Mouse (Mus musculus): ENCODE measurements at regions not wholly inside any gene's neighbourhood (a gene's known extent, or its start where the extent isn't known, plus 50 kb on each side); places are given as distances from the start of the nearest gene placed in this dataset.

DNA sequence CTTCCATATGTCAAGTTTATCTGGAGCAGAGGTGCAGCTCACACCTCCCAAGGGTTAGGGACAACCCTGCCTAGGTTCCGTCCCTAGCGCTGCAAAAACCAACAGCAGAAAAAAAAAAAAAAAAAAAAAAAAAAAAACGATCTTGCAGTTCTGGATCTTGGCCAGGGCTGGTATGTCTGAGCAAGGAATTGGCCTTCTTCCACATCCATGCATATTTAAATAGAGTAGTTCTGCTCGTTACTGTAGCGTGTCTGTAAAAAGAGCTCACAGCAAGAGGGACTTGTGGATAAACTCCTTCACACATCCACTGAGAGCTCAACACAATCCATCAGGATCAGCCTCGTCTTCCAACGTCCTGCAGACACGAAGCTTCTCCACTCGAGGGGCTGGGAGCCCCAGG is 639.4 kb upstream of the Adam5 start:
- no peak for DNase-seq (ENCODE audit: low read depth, low spot score)

DNA sequence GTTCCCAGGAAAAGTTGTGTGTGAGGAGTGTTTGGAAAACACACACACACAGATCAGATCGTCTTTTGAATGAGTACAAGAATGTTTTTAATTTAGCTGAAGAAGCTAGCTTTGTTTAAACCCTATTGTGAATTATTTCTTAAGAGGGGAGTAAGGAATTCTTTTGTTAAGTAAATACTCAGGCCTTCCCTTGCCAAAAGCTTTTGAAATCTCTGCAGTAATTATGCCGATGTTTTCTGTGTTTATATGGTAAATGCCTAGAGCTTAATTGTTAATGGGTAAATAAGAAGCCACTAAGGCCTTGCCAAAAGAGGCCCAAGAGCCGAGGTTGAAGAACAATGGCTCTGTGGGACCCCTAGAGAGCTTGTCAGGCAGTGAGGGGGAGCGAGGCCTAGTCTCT is 638.3 kb upstream of the Adam5 start:
- peak; percentile 66 for DNase-seq (ENCODE audit: low read depth, low spot score)

DNA sequence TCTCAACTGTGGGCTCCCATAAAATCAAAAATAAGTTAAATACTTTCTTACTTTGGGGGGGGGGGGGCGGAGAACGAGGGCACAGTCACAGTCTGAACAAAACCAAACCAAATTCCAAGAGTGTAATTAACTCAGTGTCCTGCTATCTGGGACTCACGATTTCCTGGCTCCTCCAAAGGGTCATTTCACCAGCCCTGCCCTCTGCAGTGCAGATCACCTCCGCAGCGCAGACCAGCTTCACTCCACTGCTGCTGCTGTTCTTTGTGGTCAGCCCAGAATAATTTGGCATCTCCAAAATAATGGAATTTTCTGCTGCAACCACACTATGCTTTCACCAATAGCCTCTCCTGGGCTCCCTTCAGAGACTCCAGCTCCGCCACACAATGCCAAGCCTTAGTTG is 631.5 kb upstream of the Adam5 start:
- DNase-seq (ENCODE audit: low read depth, low spot score) = no peak

DNA sequence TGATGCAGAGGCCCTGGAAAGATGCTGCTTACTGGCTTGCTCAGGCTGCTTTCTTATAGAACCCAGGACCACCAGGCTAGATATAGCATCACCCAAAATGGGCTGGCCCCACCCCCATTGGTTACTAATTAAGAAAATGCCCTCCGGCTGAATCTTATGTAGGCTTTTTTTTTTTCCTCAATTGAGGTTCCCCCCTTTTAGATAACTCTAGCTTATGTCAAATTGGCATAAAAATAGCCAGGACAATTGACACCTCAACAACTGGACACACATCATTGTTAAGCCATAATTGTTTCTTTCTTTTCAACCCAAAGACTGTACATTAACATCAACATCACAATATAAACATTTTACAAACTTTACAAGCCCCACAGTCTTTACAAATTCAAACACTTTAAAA is 630.8 kb upstream of the Adam5 start:
- peak; percentile 71 for DNase-seq (ENCODE audit: low read depth, low spot score)

DNA sequence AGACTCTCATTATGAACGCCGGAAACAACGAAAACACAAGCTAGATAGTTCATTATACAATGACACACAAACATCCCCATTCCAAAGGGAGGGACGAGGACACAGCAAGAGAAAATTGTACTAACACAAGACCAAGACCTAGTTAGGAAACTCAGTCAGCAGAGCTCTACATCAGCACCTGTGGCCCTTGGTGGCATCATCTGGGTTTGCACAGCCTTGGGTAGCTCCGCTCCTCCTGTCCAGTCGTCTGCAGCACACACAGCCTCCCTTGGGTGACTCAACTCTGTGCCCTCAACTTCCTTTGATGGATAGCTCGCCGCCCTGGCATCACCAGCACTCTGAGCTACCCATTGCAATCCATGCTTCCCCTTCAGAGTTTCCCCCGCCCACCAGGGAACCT is 629.7 kb upstream of the Adam5 start:
- no peak for DNase-seq (ENCODE audit: low read depth, low spot score)

DNA sequence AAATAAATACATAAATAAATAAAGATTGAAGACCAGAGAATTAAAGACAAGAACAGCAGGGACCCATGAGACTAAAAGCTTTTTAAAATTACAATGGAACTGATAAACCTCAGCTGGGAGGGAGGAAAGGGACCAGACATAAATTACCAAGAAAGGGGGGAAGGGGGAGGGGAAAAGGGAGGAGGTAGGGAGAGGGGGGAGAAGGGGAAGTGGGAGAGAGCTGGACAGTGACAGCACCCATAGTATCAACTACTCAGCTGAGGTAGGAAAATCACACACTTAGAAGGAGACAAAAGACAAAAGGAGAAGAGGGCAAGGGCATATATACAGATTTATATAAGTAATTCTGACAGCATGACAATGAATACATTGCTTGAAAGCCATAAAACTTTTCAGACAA is 626.4 kb upstream of the Adam5 start:
- no peak for DNase-seq (ENCODE audit: low read depth, low spot score)

DNA sequence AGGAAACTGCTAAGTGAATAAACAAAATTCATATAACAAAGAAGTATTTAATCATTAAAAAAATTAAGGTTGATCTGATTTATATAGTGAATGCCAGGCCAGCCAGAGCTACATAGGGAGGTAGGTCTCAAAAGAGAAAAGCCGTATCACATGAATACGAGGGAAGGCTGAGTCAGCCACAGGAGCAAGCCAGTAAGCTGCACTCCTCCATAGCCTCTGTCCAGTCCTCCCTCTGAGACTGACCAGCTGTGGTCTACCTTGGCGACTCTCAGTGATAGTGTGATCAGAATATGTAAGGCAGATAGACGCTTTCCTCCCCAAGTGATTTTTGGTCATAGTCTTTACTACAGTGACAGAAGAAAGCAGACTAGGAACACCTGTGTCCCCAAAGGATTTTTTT is 625.4 kb upstream of the Adam5 start:
- DNase-seq (ENCODE audit: low read depth, low spot score) = no peak

DNA sequence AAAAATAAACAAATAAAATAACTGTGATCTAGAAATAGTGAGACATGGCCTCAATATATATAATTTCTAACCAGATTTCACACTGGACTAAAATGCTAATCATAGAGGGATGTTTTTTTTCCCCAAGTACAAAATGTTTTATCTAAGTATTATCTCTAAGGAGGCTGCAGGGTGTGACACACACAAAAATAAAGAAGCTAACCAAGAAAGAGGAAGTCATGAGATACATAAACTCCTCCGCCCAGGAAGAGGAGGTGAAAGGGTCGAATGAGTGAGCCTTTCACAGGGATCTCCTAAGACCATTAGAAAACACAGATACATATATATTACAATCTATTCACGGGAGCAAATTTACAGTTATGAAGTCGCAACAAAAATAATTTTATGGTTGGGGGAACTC is 623.7 kb upstream of the Adam5 start:
- no peak for DNase-seq (ENCODE audit: low read depth, low spot score)

DNA sequence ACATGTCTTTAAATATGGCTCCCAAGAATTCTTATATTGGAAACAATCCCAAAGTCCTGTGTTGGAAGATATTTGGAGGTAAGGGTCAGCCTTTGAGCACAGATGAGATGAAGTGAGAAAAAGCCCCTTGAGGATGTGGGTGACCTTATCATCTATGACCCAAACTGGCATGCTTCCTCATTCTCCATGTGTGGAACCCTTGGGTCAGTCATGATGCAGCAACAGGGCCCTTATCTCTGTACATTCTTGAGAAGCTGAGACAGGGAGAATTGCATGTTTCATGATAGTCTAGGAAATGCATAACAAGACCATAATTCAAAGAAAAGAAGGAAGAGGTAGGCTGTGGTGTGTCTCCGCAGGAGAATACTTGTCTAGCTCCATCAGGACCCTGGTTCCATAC is 621.8 kb upstream of the Adam5 start:
- DNase-seq (ENCODE audit: low read depth, low spot score) = no peak

DNA sequence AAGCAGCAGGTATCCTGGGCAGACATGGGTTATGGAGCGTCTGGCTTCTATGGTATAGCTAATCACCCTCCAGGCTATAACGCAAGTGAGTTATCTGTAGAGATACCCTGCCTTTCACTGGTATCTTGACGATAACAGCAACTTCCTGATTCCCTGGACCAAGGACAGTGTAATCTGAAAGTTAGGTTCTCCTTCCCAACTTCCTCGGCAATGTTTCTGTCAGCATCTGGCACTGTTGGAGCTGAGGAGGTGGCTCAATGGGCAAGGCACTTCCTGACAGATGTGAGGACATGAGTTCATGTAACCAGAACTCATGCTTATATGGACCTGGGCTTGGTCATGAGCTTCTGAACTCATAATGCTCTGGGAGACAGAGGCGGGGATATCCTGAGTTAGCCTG is 620.9 kb upstream of the Adam5 start:
- DNase-seq (ENCODE audit: low read depth, low spot score) = no peak

DNA sequence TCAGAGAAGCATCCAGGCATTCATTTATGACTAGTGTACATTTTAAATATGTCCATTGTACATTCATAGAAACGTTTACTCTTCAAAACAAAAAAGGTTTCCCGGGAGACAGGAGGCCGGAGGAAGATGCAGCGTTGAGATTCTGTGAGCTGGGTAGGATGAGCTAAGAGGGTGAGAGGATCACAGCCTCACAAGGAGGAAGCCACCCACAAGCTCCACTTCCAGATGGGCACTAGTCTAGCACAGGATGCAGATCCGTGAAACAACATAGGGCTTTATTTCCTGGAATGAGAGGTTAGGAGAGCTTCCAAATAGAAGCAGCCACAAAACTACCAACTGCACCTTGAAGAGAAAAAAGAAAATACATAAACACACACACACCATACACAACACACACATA is 619.4 kb upstream of the Adam5 start:
- DNase-seq (ENCODE audit: low read depth, low spot score) = no peak

DNA sequence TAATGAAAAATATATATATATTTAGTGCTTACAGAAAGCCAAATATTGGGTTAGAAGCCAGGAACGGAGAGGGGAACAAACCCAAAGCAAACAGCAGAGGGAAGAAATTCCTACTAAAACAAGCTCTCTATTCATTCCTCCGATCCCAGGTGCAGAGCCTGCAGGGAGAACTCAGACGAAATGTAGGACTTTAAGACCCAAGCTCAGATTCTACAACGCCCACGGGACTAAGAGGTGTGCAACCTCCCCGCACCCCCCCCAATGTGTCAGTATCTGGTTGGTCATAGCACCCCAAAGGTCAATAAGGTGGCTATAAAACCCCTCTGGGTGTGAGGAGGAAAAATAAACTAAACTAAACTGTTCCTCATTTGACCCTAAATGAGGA is 616.9 kb upstream of the Adam5 start:
- DNase-seq (ENCODE audit: low read depth, low spot score) = no peak

DNA sequence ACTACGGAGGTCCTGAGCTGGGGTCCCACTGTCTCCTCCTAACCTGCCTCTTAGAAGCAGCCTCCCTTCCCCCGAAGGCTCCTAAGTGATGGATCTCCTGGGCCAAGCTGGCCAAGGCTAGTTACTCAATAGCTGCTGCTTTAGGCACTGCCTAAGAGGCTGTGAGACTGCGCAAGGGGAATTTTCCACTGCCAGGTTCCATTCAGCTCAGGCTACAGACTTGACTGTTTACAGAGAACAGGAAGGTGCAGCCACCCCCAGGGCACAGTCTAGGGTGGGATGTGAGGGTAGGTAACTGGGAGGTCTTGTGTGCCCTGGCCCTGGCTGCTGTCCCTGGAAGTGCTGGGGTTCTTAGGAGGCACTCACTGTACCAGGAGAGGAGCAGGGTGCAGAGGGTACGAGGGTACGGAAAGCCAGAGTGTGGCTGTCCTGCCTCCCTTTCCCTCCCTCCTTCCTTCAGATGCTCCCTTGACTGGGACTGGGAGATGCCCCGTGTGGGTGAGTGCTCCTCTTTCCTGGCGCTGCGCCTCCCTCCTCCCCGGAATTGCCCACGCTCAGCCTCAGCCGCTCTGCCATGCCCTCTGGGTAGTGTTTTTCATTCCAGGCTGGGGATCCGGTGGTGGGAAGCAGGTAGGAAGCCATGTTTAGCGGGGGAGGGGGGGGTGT is 616.4 kb upstream of the Adam5 start:
- DNase-seq (ENCODE audit: low read depth, low spot score) = no peak

DNA sequence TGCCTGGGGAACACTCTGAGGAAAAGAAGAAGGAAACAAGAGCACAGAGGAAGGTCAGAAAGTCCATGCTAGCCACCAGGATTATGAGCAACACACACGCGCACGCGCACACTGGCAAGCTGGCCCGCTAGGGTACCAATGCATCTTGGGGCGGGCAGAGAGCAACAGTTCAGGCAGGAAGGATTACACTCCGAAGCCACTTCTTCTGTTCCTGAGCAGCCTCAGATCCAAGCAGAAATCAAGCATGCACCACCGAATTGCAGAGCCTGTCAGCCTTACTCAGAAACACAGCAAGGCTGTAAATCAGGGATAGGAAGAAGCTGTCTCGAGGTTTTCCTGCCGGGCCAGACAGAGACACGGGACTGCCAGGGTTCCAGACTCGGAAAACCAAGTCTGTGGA is 615.8 kb upstream of the Adam5 start:
- DNase-seq (ENCODE audit: low read depth, low spot score) = no peak

DNA sequence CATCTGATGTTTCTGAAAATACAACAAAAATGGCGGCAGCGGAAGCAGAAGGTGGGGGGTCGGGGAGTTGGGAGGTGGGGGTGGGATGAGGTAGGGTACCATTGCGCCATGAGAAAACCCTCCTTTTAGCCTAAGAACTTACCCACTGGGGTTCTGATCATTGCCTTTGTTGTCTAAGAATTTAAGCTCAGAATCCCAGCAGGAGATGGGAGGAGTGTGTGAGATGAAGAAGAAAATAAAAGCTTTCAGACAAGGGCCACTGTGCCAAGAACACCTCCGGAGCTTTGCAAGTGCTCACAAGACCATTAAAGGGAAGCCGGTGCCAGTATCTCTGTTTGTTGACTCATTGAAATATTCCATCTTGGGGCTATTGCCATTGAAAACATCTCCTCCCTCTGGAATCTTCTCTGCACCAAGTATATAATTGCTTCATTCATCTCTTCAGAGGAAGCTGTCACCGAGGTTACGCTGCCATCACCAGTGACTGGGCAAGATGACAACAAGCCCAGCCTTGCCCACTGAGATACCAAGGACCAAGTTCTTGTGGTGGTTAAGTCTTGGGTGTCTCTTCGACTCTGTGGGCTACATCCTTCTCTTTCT is 614.0 kb upstream of the Adam5 start:
- peak; percentile 28 for DNase-seq (ENCODE audit: low read depth, low spot score)

DNA sequence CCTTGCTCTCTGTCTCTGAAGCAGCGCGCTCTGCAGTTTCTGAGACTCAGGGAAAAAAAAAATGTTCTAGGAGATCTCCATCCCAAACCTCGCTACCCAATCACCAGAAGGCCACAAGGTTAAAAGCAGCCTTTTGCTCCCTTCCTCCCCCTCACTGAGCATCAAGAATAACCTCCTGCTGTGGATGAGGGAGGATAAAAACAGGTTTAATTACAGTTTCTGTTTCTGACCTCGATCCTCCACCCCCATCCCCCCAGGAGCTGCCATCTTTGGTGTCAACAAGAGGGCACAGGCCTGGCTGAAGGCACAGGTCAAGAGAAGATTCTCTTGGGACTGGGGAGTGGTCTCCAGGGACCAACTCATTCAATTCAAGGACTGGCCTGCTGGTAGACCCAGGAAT is 613.0 kb upstream of the Adam5 start:
- peak; percentile 12 for DNase-seq (ENCODE audit: low read depth, low spot score)

DNA sequence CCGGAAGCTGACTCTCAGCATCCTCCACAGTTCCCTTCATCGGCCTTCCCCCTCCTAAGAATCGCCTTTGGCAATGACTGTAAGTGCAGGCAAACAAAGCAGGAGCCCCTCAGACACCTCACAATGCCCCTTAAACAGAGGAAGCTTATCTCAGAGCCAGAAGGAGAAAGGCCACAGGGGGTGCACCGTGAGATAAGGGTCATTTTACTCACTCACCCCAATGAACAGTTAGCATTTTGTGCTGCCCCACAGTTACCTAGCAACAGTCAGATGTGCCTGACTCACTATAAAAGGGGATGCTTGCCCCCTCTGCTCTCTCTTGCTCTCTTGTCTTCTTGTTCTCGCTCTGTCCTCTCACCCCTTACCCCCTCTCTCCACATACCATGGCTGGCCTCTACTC is 606.4 kb upstream of the Adam5 start:
- no peak for DNase-seq (ENCODE audit: low read depth, low spot score)

DNA sequence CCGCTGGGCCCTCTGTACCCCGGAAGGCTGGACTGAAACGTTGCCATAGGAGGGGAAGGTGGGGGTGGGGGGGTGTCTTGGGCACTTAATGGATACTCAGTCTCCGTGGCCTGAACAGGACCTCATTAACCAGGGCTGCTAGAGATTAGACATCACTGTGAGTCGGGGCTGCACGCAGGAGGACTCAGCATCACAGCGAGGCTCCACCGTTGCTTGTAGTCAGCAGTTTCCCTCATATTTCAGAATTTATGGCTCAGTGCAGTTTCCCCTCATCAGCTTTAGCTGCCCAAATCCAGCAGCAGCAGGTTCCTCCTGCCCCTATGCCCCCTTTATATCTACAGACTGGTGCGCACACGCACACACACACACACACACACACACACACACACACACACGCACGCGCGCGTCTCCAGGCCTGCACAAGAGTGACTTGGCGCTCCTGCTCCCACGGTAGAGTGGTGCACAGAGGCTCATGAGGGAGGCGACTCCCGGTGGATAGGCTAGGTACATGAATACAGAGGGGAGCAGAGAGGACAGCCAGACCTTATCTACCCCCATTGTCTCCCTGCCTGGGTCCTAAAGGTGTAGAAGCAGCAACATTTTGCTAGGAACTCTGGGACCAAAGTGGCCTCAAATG is 605.8 kb upstream of the Adam5 start:
- peak; percentile 17 for DNase-seq (ENCODE audit: low read depth, low spot score)

DNA sequence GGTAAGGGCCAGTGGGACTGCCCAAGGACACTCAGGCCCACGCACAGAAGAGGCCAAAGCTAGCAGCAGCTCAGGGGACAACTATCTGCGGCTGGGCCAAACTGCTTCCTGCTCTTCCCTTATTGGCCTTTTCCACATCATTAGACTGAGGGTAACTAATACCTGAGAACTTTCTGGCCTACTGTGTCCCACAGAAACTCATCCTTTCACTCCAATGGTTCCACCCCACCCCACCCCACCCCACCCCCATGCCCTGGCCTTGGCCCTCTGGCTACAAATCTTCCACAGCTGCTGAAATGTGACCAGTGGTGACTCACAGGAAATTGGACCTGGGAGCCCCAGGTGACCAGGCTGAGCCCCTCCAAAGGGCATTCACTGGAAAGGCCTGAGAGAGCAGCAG is 604.6 kb upstream of the Adam5 start:
- DNase-seq (ENCODE audit: low read depth, low spot score) = no peak

DNA sequence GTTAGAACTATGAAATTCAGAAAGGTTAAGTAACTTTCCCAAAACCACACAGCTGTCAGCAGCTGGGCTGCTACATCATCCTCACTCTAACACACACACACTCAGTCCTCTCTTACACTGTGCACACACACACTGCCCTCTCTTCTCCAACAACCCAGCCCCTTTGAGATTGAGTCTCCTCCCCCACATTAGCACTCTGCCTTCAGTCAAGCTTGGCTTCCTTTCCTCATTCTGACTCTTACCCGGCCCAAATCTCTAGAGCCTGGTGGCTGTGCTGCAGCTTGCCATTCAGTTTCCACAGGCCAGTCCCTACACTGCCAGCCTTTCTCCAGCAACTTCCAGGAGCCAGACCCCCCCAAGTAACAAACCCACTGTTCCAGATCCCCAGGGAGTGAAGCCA is 602.0 kb upstream of the Adam5 start:
- DNase-seq (ENCODE audit: low read depth, low spot score) = no peak

DNA sequence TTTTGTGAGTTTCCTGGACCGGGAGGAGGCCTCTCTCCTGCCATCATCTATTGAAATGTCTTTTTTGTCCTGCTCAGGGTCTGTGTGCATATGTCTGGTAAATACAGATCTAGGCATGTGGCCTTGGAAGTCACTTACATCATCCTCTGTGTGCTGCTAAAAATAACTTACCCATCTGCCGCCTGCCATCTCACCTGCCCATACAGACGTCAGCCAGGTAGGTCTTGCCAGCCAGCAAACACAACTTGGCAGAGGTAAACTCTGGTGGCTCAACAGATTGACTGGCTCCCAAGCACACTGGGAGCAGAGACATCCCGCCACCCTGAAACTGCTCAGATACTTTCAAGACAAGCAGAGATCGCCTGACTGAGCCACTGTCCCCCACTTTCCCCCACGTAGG is 597.3 kb upstream of the Adam5 start:
- no peak for DNase-seq (ENCODE audit: low read depth, low spot score)

DNA sequence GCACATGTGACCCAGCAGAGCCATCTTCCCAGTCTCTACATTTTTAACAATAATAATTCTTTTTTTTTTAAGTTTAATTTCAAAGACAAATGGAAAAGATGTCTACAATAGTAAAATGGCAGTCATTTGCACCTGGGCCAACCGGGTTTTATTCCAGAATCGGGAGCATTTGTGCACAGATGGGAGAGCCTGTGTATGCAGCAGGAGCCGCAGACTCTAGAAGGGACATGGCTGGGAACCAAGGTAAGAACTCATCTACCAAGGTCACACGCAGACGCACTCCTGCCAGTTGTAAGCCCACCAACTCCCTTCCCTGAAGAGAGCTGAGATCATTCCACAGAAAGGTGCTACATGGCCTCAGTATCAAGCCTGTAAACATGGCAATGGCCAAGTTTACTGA is 586.4 kb upstream of the Adam5 start:
- no peak for DNase-seq (ENCODE audit: low read depth, low spot score)

DNA sequence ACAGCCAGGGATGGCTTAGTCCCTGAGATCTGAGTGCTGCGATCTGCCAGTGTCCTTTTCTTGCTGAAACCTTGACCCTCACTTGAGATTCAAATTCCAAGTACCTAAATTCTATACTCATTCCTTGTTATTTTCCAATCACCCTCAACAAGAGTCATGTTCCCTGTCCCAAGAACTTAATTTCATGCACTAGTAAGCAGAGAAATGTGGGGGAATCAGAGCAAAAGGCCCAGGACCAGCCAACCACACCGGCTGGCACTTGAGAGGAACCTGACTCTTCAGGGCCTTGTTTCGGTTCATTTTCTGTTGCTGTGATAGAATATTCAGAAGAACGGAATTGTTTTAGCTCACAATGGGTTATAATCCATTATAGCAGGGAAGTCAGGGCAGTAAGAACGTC is 583.7 kb upstream of the Adam5 start:
- DNase-seq (ENCODE audit: low read depth, low spot score) = no peak

DNA sequence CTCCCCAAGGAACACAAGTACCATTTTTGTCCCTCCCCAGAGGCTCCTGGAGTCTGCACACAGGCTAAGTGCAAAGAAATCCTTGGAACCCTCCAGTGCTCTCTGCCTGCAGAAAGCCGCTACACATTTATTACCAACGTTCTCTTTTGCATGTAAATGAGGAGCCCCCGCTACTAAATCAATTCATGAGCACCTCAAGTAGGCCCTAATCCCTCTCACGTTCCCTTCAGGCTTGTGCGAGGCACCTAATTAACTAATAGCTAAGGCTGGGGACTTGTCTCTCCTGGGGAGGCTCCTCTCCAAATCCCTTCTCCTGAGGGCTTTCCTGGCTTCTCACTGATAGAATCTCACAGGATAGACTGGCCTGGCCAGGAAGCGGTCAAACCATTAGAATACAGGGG is 568.6 kb upstream of the Adam5 start:
- DNase-seq (ENCODE audit: low read depth, low spot score) = no peak
